Mouse (Mus musculus) kidney, embryonic 15.5 days (tissue): ENCODE data around the gene Tbc1d9. TPM values are rescaled to one million over a fixed set of nuclear protein-coding genes. Genes with fewer than 3 reads are reported as not detected.
"Not testable (repeated sequence)": the region's sequence is repeated elsewhere in the genome, so short reads cannot be mapped to it uniquely, and the experiment has no call there.

Source experiments
- ATAC-seq: fragments of 200-750 bp; cut with Nextera tagmentation; replicated peaks from 2 replicates; pipeline ENCODE4 v1.8.0; 2017; ENCODE audit warnings: moderate TSS enrichment; ENCODE audit not compliant: low FRiP score
- H3K27ac ChIP-seq: fragments of 300-500 bp; sonication (generic); 2 replicates; pipeline ENCODE4 v1.5.1; 2015; ENCODE audit warnings: mild to moderate bottlenecking, inconsistent platforms
- H3K27me3 ChIP-seq: fragments of 300-500 bp; sonication (generic); 2 replicates; pipeline ENCODE4 v1.6.1; 2015; ENCODE audit warnings: inconsistent platforms
- H3K36me3 ChIP-seq: fragments of 300-500 bp; sonication (generic); 2 replicates; pipeline ENCODE4 v1.6.1; 2015; ENCODE audit warnings: inconsistent platforms
- H3K4me1 ChIP-seq: fragments of 300-500 bp; sonication (generic); 2 replicates; pipeline ENCODE4 v1.6.1; 2015; ENCODE audit warnings: inconsistent platforms
- H3K4me2 ChIP-seq: fragments of 300-500 bp; sonication (generic); 2 replicates; pipeline ENCODE4 v1.6.1; 2015; ENCODE audit warnings: moderate library complexity, mild to moderate bottlenecking, inconsistent platforms
- H3K4me3 ChIP-seq: fragments of 300-500 bp; sonication (generic); replicated peaks from 2 replicates; pipeline ENCODE4 v1.5.1; 2015; ENCODE audit warnings: mild to moderate bottlenecking, inconsistent platforms
- H3K9ac ChIP-seq: fragments of 300-500 bp; sonication (generic); 2 replicates; pipeline ENCODE4 v1.6.1; 2015; ENCODE audit warnings: mild to moderate bottlenecking, inconsistent platforms
- H3K9me3 ChIP-seq: fragments of 300-500 bp; sonication (generic); replicated peaks from 2 replicates; pipeline ENCODE4 v1.6.1; 2016; ENCODE audit warnings: inconsistent platforms
- WGBS: fragments of 180-500 bp; shearing (Covaris S2); methylation state at CpG from one replicate; pipeline ENCODE4 v1.1.7; 2015; ENCODE audit warnings: mixed read lengths; 5-methylcytosine and 5-hydroxymethylcytosine counted together
- polyA plus RNA-seq: library from polyadenylated mRNA; unstranded; fragments of >200 nt; fragmentation: Nextera tagmentation; extraction: Ambion mirVana; gene quantifications from 2 replicates; pipeline ENCODE4 v1.2.1, GENCODE M21; 2015

The Tbc1d9 gene
- polyA plus RNA-seq, 1 experiment from 2014 or later: 1.8 TPM

DNA sequence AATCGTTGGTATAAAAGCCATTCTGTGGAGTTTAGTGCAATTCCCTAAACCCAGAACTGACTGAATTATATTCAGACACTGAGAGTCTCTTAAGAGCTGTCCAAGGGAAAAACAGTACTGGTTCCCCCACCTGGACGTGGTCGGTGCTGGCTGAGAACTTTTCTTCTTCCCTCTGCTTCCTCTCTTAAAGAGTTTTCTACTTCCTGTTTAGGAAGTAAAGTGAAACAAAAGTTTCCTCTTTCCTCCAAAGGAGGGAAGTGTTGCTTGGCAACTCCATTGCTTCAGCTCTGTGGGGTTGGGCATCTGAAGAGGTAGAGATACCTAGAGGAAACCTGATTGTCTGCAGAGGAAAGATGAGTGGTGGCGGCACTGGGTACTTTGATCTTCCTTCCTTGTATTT, 132.2 kb downstream of the Tbc1d9 start:
- no peak overlapping the region for H3K9ac ChIP-seq
- WGBS: 64% methylated on average over 4 of the region's 4 CpGs
- ATAC-seq: no peak
- no peaks in the 10 kb centered on the region for H3K36me3 ChIP-seq
- H3K27me3 ChIP-seq: no peaks in the 10 kb centered on the region
- no peaks in the 10 kb centered on the region for H3K4me1 ChIP-seq
- H3K4me2 ChIP-seq: no peak overlapping the region
- H3K4me3 ChIP-seq: no peak overlapping the region
- H3K27ac ChIP-seq: no peak overlapping the region
- no peaks in the 10 kb centered on the region for H3K9me3 ChIP-seq

DNA sequence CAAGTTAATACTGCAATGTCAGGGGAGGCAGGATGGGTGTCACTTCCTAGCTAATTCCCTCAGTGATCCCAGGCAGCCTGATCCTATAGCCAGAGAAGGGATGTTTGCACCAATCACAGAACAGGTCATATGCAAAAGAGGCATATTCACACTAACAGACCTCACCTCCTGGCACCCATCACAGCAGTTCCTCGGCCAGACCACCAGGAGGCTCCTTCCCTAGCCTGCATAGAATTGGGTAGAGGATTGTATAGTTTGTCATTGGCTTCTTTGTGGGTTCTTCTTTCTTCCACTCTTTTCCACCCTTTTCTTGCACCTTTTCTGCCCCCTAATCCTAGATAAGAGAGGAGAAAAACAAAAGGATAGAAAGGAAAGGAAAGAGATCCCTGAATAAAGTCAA, 135.0 kb downstream of the Tbc1d9 start:
- 61% methylated on average over 1 of the region's 1 CpGs for WGBS
- Histone ChIP-seq H3K27ac (no peak overlapping the region), H3K4me3 (no peak overlapping the region), H3K27me3 (no peaks in the 10 kb centered on the region), H3K9me3 (no peaks in the 10 kb centered on the region), H3K36me3 (no peaks in the 10 kb centered on the region), H3K4me1 (no peaks in the 10 kb centered on the region), H3K9ac (no peak overlapping the region), H3K4me2 (no peak overlapping the region)
- no peak for ATAC-seq

DNA sequence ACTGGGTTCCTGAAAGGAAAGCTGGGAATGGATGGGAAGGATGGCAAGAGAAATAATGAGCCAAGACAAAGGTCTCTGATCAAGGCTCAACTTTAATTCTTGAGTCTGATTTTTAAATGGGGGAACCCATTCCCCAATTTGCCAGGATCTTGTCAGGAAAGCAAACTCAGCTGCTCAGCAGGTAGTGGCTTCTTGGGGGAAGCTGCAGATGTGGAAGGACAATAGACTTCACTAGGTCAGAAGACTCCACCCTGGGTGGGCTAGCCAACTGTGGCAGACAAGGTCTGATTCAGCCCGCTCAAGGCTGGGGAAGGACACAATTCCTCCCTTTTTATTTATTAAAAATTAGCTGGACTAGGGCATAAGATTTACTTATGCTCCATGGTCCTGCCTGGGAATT, 139.8 kb downstream of the Tbc1d9 start:
- no peaks in the 10 kb centered on the region for H3K27me3 ChIP-seq
- no peak overlapping the region for H3K4me3 ChIP-seq
- no peaks in the 10 kb centered on the region for H3K9me3 ChIP-seq
- H3K4me1 ChIP-seq: no peaks in the 10 kb centered on the region
- no peak for ATAC-seq
- no peak overlapping the region for H3K27ac ChIP-seq
- H3K4me2 ChIP-seq: no peak overlapping the region
- no peaks in the 10 kb centered on the region for H3K36me3 ChIP-seq
- WGBS: 100% methylated on average over 1 of the region's 1 CpGs
- no peak overlapping the region for H3K9ac ChIP-seq

DNA sequence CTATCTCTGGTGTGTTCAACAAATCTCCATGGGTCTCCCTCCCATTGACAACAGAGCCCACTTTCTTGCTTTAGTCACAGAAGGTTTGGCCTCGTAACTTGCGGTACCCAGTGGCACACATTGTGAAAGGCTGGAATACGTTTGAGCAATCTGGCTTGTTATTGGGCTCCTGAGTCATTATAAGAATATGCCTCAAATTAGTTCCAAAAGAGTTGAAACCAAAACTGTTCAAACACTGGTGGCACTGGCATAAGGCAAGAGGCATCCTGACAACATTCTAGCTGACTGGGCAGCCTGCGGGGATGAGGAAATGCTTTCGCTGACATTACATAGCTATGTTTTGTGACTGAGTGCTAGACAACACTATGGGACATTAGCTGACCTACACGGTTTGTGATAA, 144.7 kb downstream of the Tbc1d9 start:
- ATAC-seq: no peak
- Histone ChIP-seq H3K4me1 (no peaks in the 10 kb centered on the region), H3K4me3 (no peak overlapping the region), H3K36me3 (0 out of 2 replicates have a peak, but pooled peaks cover 7% of the 10 kb centered on the region), H3K4me2 (no peak overlapping the region), H3K27me3 (no peaks in the 10 kb centered on the region), H3K9ac (no peak overlapping the region), H3K9me3 (no peaks in the 10 kb centered on the region), H3K27ac (no peak overlapping the region)
- WGBS: 91% methylated on average over 6 of the region's 6 CpGs

DNA sequence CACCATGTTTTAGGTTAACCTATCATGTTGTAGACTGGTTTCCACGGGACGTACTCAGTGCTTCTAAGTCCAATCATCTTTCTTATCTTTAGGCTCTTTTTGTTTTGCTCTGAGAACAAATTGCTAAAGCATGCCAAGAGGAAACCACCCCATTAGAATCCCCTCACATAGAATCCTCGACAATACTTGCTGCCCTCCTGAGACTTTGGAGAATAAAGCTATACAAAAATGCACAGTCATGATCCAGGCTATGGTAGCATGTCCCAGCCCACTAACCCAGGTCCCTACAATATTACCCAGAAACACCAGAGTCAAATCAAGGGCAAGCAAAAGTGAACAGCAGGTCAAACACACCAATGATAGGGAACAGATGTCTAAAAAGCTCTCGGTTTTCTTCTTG, 149.9 kb downstream of the Tbc1d9 start:
- H3K27ac ChIP-seq, H3K9me3 ChIP-seq, H3K27me3 ChIP-seq, H3K4me2 ChIP-seq, H3K4me1 ChIP-seq, H3K9ac ChIP-seq, ATAC-seq, H3K4me3 ChIP-seq: not testable (repeated sequence)
- WGBS: 83% methylated on average over 4 of the region's 4 CpGs
- H3K36me3 ChIP-seq: peaks cover 44% of the 10 kb centered on the region

DNA sequence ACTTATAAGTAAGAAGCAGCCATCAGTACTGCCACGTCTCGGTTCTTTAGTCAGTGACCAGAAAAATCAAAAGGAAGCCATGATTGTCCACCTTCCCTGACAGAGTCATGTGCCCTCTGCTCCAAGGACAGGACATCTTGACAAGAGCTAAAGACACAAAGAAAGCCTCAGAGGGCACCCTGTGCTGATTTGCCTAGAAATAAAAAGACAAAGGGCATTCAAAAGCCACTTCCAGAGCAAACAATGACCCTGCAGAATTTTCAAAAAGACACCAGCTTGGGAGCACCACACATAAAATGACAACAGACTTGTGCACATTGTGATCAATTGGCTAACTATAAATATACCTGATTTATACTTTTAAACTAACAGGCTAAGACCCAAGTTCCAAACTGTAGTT, 150.5 kb downstream of the Tbc1d9 start:
- Histone ChIP-seq H3K9ac (no peak overlapping the region), H3K9me3 (no peaks in the 10 kb centered on the region), H3K4me1 (no peaks in the 10 kb centered on the region), H3K27ac (no peak overlapping the region), H3K27me3 (no peaks in the 10 kb centered on the region), H3K36me3 (peaks cover 44% of the 10 kb centered on the region), H3K4me2 (no peak overlapping the region), H3K4me3 (no peak overlapping the region)
- ATAC-seq: no peak
- 77% methylated on average over 2 of the region's 2 CpGs for WGBS

DNA sequence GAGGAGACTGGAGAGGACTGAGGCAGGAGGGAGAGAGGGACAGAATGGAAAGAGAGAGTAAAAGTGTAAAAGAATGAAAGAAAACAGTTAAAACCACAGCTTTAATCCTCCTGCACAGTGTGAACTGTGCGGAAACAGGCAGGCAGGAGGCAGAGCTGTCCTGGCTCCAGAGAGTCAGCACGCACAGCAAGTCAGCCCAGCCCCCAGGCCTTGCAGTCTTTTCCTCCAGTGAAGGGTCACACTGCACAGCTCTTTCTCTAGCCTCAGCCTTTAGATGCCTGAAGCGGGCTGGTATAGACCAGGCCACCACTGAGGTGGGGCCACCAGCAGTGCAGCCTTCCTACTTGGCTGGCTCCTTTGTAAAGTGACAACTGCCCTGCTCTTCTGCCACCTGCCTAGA, 155.4 kb downstream of the Tbc1d9 start:
- no peak for ATAC-seq

DNA sequence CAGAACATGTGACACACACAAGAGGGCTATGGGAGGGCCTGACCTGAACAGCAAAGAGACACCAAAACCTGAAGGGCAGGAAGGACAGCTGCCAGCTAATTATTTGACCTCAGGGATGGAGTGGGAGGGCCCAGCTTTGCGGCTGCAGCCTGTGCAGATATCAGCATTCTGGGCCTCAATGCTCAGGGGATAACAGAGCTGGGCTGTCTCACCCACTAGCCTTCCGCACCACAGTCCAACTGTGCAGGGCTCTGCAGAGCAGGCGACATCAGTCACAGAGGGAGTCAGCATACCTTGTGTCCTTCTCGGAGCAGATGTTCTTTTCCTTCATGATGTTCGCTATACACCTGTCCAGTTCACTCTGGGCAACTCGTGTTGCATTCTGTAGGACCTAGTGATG, 157.2 kb downstream of the Tbc1d9 start:
- peaks cover 45% of the 10 kb centered on the region for H3K36me3 ChIP-seq
- no peaks in the 10 kb centered on the region for H3K9me3 ChIP-seq
- ATAC-seq: no peak
- WGBS: 92% methylated on average over 6 of the region's 6 CpGs
- no peak overlapping the region for H3K9ac ChIP-seq
- H3K27ac ChIP-seq: no peak overlapping the region
- H3K4me3 ChIP-seq: no peak overlapping the region
- H3K4me2 ChIP-seq: no peak overlapping the region
- H3K27me3 ChIP-seq: no peaks in the 10 kb centered on the region
- H3K4me1 ChIP-seq: no peaks in the 10 kb centered on the region

More for the DNA sequence above, 155.4 kb downstream of the Tbc1d9 start:
- no peak overlapping the region for H3K4me3 ChIP-seq
- H3K4me1 ChIP-seq: no peaks in the 10 kb centered on the region
- WGBS: 86% methylated on average over 3 of the region's 3 CpGs
- no peak overlapping the region for H3K27ac ChIP-seq
- no peaks in the 10 kb centered on the region for H3K9me3 ChIP-seq
- H3K36me3 ChIP-seq: peaks cover 58% of the 10 kb centered on the region
- H3K4me2 ChIP-seq: no peak overlapping the region
- H3K9ac ChIP-seq: no peak overlapping the region
- H3K27me3 ChIP-seq: no peaks in the 10 kb centered on the region

Other genes starting within 250 kb of the Tbc1d9 start
- gene Gm10645, start 818 bp downstream of the Tbc1d9 start, polyA plus RNA-seq: 1.0 and 1.1 TPM in 2 replicates
- gene Ucp1, start 125.0 kb downstream of the Tbc1d9 start, polyA plus RNA-seq: not detected in 2 replicates
- gene Elmod2, start 167.1 kb downstream of the Tbc1d9 start, polyA plus RNA-seq: 16.3 TPM in 2 replicates
- gene Mgat4d, start 183.1 kb downstream of the Tbc1d9 start, polyA plus RNA-seq: not detected in 2 replicates
- gene Clgn, start 224.5 kb downstream of the Tbc1d9 start, polyA plus RNA-seq: 0.25 and 0.26 TPM in 2 replicates